Mouse (Mus musculus) intestine, embryonic 14.5 days (tissue): ENCODE results near the gene Casp3. TPM values are rescaled to one million over a fixed set of nuclear protein-coding genes. Genes with fewer than 3 reads are reported as not detected.

Source experiments
- ATAC-seq: fragments of 200-750 bp; cut with Nextera tagmentation; replicated peaks from 2 replicates; pipeline ENCODE4 v1.8.0; 2017; ENCODE audit warnings: low read depth, moderate number of reproducible peaks, moderate TSS enrichment, moderate library complexity; ENCODE audit not compliant: low FRiP score, low TSS enrichment
- DNase-seq: peaks from one replicate; pipeline ENCODE4 v3.0.0-alpha.2; 2018; ENCODE audit warnings: low spot score
- H3K27ac ChIP-seq: fragments of 300-500 bp; sonication (generic); 2 replicates; pipeline ENCODE4 v1.5.1; 2014; ENCODE audit warnings: low read depth, mild to moderate bottlenecking, control low read depth
- H3K27me3 ChIP-seq: fragments of 300-500 bp; sonication (generic); replicated peaks from 2 replicates; pipeline ENCODE4 v1.6.1; 2014; ENCODE audit warnings: low read length, control low read depth; ENCODE audit not compliant: control insufficient read depth, insufficient read depth
- H3K36me3 ChIP-seq: fragments of 300-500 bp; sonication (generic); 2 replicates; pipeline ENCODE4 v1.6.1; 2014; ENCODE audit warnings: low read length, control low read depth; ENCODE audit not compliant: control insufficient read depth, insufficient read depth
- H3K4me1 ChIP-seq: fragments of 300-500 bp; sonication (generic); replicated peaks from 2 replicates; pipeline ENCODE4 v1.6.1; 2014; ENCODE audit warnings: low read length, control low read depth, mixed read lengths; ENCODE audit not compliant: control insufficient read depth, insufficient read depth
- H3K4me2 ChIP-seq: fragments of 300-500 bp; sonication (generic); 2 replicates; pipeline ENCODE4 v1.6.1; 2014; ENCODE audit warnings: low read length
- H3K4me3 ChIP-seq: fragments of 300-500 bp; sonication (generic); 2 replicates; pipeline ENCODE4 v1.5.1; 2014; ENCODE audit warnings: low read depth, low read length, control low read depth, mixed read lengths
- H3K9ac ChIP-seq: fragments of 300-500 bp; sonication (generic); 2 replicates; pipeline ENCODE4 v1.6.1; 2014; ENCODE audit warnings: mild to moderate bottlenecking, low read length
- H3K9me3 ChIP-seq: fragments of 300-500 bp; sonication (generic); 2 replicates; pipeline ENCODE4 v1.6.1; 2016; ENCODE audit warnings: low read length, control low read depth; ENCODE audit not compliant: control insufficient read depth
- WGBS: fragments of 180-500 bp; shearing (Covaris S2); extraction: QIAGEN DNeasy Blood & Tissue Kit; methylation state at CpG from one replicate; pipeline ENCODE4 v1.1.7; 2014; 5-methylcytosine and 5-hydroxymethylcytosine counted together
- polyA plus RNA-seq: library from polyadenylated mRNA; unstranded; fragments of >200 nt; fragmentation: Nextera tagmentation; extraction: Ambion mirVana; gene quantifications from 2 replicates; pipeline ENCODE4 v1.2.1, GENCODE M21; 2014

The Casp3 gene
- polyA plus RNA-seq, 1 experiment from 2014 or later = 57.1 TPM

- H3K27ac ChIP-seq = no peak overlapping the region
- ATAC-seq = no peak
- H3K9ac ChIP-seq = no peak overlapping the region
- no peak overlapping the region for H3K4me3 ChIP-seq
- no peaks in the 10 kb centered on the region for H3K9me3 ChIP-seq
- WGBS = 58% methylated on average over 4 of the region's 4 CpGs
- H3K27me3 ChIP-seq = no peaks in the 10 kb centered on the region
- no peak overlapping the region for H3K4me2 ChIP-seq
- H3K36me3 ChIP-seq = peaks cover 11% of the 10 kb centered on the region
- peaks cover 6% of the 10 kb centered on the region; the same call in 1 of the 2 replicates for H3K4me1 ChIP-seq
- no peak for DNase-seq
These were observed 3.7 kb upstream of the Casp3 start for GRCm38 (mm10) chr8:46613377-46613776.

DNA sequence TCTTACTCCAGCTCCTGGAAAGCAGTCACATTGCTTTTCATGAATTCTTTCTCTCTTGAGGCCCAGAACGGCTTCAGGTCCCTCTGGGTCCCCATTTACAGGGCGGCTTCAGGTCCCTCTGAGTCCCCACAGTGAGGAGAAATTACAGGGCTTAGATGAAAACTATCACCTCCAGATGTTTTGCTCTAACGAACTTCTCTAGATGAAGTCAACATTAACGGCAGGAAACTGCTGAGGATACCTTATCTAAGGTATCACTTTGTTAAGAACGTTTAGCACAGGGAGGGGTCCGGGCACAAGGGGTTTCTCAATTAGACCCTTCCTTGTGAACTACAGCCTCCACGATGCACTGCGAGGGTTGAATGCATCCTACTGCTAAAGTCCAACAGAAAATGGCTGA, 1.2 kb upstream of the Casp3 start:
- peaks cover 13% of the 10 kb centered on the region; the same call in 1 of the 2 replicates for H3K4me1 ChIP-seq
- H3K27me3 ChIP-seq = no peaks in the 10 kb centered on the region
- DNase-seq = peak; percentile 49
- 81% methylated on average over 8 of the region's 8 CpGs for WGBS
- H3K4me2 ChIP-seq = peak overlapping the region; percentile 65
- ATAC-seq = no peak
- no peak overlapping the region for H3K4me3 ChIP-seq
- no peak overlapping the region for H3K27ac ChIP-seq
- H3K9me3 ChIP-seq = no peaks in the 10 kb centered on the region
- H3K9ac ChIP-seq = no peak overlapping the region
- H3K36me3 ChIP-seq = 0 out of 2 replicates have a peak, but pooled peaks cover 3% of the 10 kb centered on the region

DNA sequence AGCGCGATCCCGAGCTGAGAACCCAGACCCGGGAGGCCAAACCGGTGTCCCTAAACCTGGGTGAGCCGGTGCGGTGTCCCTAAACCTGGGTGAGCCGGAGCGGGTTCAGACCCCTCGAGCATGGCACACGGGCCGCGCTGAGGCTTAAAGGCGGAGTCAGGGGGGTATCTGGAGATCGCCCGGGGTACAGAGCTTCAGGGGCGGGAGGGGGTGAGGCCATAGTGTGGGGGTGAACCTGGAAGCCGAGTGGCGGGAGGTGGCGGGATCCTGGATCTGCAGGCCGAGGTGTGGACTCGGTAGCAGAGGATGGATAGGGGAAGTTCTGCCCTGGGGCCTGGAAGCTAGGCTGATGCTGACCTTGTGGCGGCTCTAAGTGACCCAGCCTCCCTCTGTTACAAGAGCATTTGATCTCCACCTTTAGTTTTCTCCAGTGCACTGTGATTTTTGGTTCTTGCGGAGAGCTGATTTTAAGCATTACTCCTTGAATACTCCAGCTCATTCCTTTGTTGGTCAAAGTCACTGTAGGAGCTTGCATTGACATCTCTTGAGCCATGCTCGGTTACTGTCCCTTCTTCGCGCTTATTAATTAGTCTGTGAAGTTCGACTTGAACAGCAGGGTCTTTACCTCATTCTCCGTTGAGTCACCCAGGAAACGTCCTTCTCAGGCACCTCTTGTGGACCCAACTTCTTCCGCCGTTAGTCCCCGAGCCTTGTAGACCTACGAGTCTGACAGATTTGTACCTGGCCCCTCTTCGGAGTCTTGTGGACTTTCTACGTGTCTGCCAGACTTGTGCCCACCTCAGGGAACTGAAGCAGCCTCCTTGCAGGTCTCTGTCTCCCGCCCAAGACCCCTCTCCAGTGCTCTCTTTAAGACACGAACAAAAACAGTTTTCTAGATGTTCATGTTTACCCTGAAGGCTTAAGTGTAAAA, 864 bp downstream of the Casp3 start:
- under 1% methylated on average over 38 of the region's 38 CpGs for WGBS
- no peak; the same call in 1 of the 2 replicates for ATAC-seq

DNA sequence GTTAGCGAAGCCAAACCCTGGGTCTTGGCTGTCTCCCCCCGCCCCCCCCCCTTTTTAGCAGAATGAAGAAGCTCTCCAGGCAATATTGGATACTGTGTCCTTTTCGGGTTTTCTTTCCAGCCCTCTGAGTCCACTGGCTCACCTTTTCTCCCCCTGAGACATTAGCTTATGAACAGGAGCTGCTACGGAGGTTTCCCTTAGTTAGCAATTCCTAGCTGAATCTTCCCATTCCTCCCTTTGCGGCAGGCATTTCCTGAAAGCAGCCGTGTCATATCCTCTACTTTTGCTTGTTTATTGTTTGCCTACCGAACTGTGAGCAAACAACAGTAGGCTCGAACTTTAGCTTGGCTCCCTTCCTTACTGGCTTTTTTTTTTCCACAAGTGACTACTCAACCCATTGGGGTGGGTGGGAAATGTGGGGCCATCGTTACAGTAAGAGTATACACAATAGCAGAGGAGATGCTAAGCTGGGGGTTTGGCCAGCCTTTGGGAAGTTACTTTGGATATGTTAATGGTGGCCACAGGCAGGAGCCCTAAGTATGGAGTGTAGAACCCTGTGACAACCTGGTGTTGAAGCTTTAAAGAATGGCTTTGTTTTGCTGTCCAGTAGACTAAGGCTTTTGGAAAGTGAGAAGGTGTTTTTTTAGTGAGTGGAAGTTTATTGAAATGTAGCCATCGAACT, 1.7 kb downstream of the Casp3 start:
- Histone ChIP-seq H3K4me1 (peaks cover 13% of the 10 kb centered on the region; the same call in 1 of the 2 replicates), H3K9ac (peak overlapping the region; percentile 78), H3K4me2 (peak overlapping the region; percentile 99), H3K27me3 (no peaks in the 10 kb centered on the region), H3K27ac (no peak overlapping the region), H3K4me3 (peak overlapping the region; percentile 77), H3K36me3 (no peaks in the 10 kb centered on the region), H3K9me3 (no peaks in the 10 kb centered on the region)
- no peak for ATAC-seq
- DNase-seq = peak; percentile 53
- WGBS = 5% methylated on average over 10 of the region's 10 CpGs

More for the DNA sequence above, 864 bp downstream of the Casp3 start:
- Histone ChIP-seq H3K9ac (peak overlapping the region; percentile 78), H3K27ac (peak overlapping the region; percentile 83), H3K4me2 (peak overlapping the region; percentile 99), H3K36me3 (no peaks in the 10 kb centered on the region), H3K9me3 (no peaks in the 10 kb centered on the region), H3K4me1 (peaks cover 13% of the 10 kb centered on the region; the same call in 1 of the 2 replicates), H3K4me3 (peak overlapping the region; percentile 77), H3K27me3 (no peaks in the 10 kb centered on the region)
- peak; percentile 71 for DNase-seq

- DNase-seq = no peak
- Histone ChIP-seq H3K4me3 (no peak overlapping the region), H3K36me3 (no peaks in the 10 kb centered on the region), H3K27ac (no peak overlapping the region), H3K4me2 (no peak overlapping the region), H3K9ac (no peak overlapping the region), H3K4me1 (peaks cover 15% of the 10 kb centered on the region; the same call in 1 of the 2 replicates), H3K9me3 (no peaks in the 10 kb centered on the region), H3K27me3 (no peaks in the 10 kb centered on the region)
- 56% methylated on average over 9 of the region's 9 CpGs for WGBS
- no peak for ATAC-seq
These were observed 5.6 kb downstream of the Casp3 start for GRCm38 (mm10) chr8:46622446-46623270.

GRCm38 (mm10) chr8:46625166-46625565, 8.1 kb downstream of the Casp3 start:
- DNase-seq = no peak
- H3K4me2 ChIP-seq = no peak overlapping the region
- H3K27ac ChIP-seq = no peak overlapping the region
- H3K36me3 ChIP-seq = peaks cover 9% of the 10 kb centered on the region; the same call in 1 of the 2 replicates
- no peak overlapping the region for H3K4me3 ChIP-seq
- no peaks in the 10 kb centered on the region for H3K9me3 ChIP-seq
- peaks cover 8% of the 10 kb centered on the region; the same call in 1 of the 2 replicates for H3K4me1 ChIP-seq
- ATAC-seq = no peak
- no peaks in the 10 kb centered on the region for H3K27me3 ChIP-seq
- 20% methylated on average over 1 of the region's 1 CpGs for WGBS
- no peak overlapping the region for H3K9ac ChIP-seq

DNA sequence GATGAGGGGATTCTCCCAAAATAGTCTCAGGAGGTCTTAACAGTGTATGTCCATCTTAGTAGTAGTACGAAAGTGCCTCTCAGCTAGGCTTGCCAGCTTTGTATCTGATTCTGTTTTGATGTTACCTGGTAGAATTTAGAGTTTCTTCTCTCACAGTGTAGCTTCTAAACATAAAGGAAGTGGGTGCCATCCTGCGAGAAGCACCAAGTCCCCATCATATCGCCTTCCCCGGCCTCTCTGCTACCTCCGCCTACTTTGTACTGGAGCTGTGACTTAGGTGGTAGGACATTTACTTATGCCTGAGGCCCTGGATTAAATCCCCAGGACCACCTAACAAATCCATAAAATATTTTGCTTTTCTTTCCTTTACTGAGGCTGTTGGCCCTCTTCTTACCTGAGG, 9.6 kb downstream of the Casp3 start:
- Histone ChIP-seq H3K36me3 (peaks cover 19% of the 10 kb centered on the region; the same call in 1 of the 2 replicates), H3K4me1 (peaks cover 8% of the 10 kb centered on the region; the same call in 1 of the 2 replicates), H3K4me3 (no peak overlapping the region), H3K4me2 (no peak overlapping the region), H3K27ac (no peak overlapping the region), H3K9ac (no peak overlapping the region), H3K9me3 (no peaks in the 10 kb centered on the region), H3K27me3 (no peaks in the 10 kb centered on the region)
- WGBS = 95% methylated on average over 5 of the region's 5 CpGs
- ATAC-seq (no peak), DNase-seq (no peak)

GRCm38 (mm10) chr8:46627881-46628280, 10.8 kb downstream of the Casp3 start:
- Histone ChIP-seq H3K9me3 (no peaks in the 10 kb centered on the region), H3K4me2 (no peak overlapping the region), H3K27me3 (no peaks in the 10 kb centered on the region), H3K9ac (no peak overlapping the region), H3K4me1 (peaks cover 8% of the 10 kb centered on the region; the same call in 1 of the 2 replicates), H3K27ac (no peak overlapping the region), H3K36me3 (peaks cover 31% of the 10 kb centered on the region), H3K4me3 (no peak overlapping the region)
- DNase-seq = no peak
- WGBS = 89% methylated on average over 7 of the region's 7 CpGs
- ATAC-seq = no peak
